Mouse (Mus musculus): ENCODE results near the gene Mipol1. TPM values are rescaled to one million over a fixed set of nuclear protein-coding genes. Genes with fewer than 3 reads are reported as not detected.
A peak's percentile ranks its signal among the peaks of the same experiment; 100 is the strongest.

Gene Mipol1
- polyA plus RNA-seq, 1 experiment = 0.38 TPM

DNA sequence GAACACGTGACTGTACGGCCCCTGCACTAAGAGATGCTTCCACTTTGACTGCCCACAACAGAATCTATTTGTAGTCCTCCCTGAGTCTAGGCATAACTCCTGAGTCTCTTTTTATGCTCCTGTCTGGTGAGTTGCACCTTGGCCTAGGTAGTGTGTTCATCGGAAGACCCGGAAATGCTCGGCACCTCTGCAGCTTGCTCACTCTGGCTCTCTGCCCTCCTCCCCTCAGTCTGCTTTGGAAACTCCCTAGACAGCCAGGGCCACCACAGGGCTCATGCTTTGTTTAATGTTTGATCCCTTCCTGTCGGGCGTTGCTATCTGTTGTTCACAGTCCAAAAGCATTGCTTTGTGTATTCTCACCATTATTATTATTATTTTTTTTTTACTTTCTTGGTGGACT, 275.1 kb downstream of the Mipol1 start:
- DNase-seq (ENCODE audit: low read depth, low spot score) = no peak
- WGBS = 25% methylated on average over 7 of the region's 7 CpGs

- WGBS = 56% methylated on average over 11 of the region's 11 CpGs
- DNase-seq (ENCODE audit: low read depth, low spot score) = no peak
Observed at GRCm38 (mm10) chr12:57508938-57509337, 278.7 kb downstream of the Mipol1 start.

DNA sequence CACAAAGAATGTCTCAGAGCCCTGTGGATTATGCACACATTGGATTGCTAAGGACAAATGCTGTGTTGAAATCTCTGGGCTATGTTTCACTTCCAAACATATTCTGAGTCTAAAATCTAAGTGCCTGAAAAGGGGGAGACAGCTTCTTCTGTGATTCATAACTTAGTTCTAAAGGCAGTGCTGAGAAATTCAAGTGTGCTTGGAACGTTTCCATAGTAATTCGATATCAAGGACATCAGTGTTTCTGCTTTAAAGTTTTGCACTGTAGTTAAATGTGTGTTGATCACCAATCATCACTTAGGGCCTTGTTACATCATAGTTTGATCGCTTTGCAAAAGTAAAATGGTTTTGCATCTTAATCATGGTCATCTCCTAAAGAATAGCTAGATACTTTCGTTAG, 279.5 kb downstream of the Mipol1 start:
- WGBS = 57% methylated on average over 4 of the region's 4 CpGs
- no peak for DNase-seq (ENCODE audit: low read depth, low spot score)

- 78% methylated on average over 4 of the region's 4 CpGs for WGBS
Observed at GRCm38 (mm10) chr12:57511127-57511526, 280.9 kb downstream of the Mipol1 start.

DNA sequence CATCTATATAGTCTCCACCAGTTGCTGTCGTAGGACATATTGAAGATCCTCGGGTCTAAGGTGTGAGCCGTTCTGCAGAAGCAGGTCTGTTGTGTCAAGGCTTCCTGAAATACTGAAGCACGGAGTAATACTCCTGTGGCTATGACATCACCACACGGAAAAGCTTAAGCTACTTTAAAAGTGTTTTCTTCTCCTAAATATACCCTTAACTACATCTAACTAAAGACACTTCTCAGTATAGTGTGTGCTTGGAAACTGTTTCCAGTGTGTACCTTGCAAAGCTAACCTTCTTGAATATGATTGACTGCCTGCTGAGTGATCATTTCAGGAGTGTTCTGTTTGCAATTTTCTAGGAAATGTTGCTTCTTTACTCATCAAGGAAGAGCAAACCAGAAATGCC, 281.3 kb downstream of the Mipol1 start:
- WGBS = 86% methylated on average over 5 of the region's 5 CpGs

More at GRCm38 (mm10) chr12:57511127-57511526, 280.9 kb downstream of the Mipol1 start:
- no peak for DNase-seq (ENCODE audit: low read depth, low spot score)

GRCm38 (mm10) chr12:57514552-57514951, 284.3 kb downstream of the Mipol1 start:
- 52% methylated on average over 1 of the region's 1 CpGs for WGBS
- no peak for DNase-seq (ENCODE audit: low read depth, low spot score)

More for the DNA sequence above, 281.3 kb downstream of the Mipol1 start:
- DNase-seq (ENCODE audit: low read depth, low spot score) = no peak

GRCm38 (mm10) chr12:57515702-57516377, 285.6 kb downstream of the Mipol1 start:
- 29% methylated on average over 12 of the region's 12 CpGs for WGBS
- no peak for DNase-seq (ENCODE audit: low read depth, low spot score)

GRCm38 (mm10) chr12:57528335-57528734, 298.1 kb downstream of the Mipol1 start:
- no peak for DNase-seq (ENCODE audit: low read depth, low spot score)
- 25% methylated on average over 4 of the region's 4 CpGs for WGBS

- 68% methylated on average over 9 of the region's 9 CpGs for WGBS
Observed at GRCm38 (mm10) chr12:57530474-57530873, 300.2 kb downstream of the Mipol1 start.

GRCm38 (mm10) chr12:57534517-57534878, 304.3 kb downstream of the Mipol1 start:
- 1% methylated on average over 6 of the region's 6 CpGs for WGBS
- no peak for DNase-seq (ENCODE audit: low read depth, low spot score)

More at GRCm38 (mm10) chr12:57530474-57530873, 300.2 kb downstream of the Mipol1 start:
- no peak for DNase-seq (ENCODE audit: low read depth, low spot score)

GRCm38 (mm10) chr12:57534879-57535611, 304.8 kb downstream of the Mipol1 start:
- WGBS = 3% methylated on average over 33 of the region's 39 CpGs
- DNase-seq (ENCODE audit: low read depth, low spot score) = peak; percentile 24

DNA sequence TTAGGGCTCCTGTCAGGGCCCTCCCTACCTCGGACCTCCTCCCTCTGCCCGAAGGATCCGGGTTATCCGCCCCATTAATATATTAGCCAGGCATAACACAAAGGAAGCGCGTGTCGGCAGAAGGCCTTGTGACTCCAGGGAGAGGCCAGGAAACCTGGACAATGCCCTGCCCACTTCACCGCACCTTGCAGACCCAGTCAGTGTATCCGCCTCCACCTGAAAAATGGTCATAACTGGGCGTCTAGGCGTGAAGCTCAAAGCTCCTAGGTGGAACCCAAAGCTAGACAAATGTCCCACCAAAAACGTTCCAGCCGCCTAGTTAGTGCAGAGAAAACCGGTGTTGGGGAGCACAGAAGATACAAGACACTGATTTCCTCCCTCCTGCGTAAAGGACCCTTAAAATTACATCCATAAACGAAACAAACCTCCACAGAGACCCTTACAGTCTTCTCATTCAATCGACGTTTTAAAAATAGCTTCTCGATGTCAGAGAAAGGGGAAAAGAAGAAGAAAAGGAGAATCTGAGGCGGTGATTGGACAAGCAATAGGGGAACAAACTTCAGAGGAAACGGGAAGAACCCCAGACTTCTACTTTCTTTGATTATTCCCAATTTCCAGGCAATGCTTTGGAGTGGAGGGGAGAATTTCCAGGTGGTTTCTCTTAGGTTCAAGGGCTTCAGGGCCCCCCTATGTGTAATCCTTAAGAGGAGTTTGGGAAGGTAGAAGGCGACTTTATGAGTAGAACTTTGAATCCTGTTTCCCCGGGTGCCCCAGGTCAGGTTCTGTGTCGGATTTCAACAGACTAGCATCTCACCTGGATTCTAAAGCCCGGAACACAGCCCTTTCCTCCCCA, 306.1 kb downstream of the Mipol1 start:
- peak; percentile 65 for DNase-seq (ENCODE audit: low read depth, low spot score)
- 4% methylated on average over 25 of the region's 25 CpGs for WGBS

DNA sequence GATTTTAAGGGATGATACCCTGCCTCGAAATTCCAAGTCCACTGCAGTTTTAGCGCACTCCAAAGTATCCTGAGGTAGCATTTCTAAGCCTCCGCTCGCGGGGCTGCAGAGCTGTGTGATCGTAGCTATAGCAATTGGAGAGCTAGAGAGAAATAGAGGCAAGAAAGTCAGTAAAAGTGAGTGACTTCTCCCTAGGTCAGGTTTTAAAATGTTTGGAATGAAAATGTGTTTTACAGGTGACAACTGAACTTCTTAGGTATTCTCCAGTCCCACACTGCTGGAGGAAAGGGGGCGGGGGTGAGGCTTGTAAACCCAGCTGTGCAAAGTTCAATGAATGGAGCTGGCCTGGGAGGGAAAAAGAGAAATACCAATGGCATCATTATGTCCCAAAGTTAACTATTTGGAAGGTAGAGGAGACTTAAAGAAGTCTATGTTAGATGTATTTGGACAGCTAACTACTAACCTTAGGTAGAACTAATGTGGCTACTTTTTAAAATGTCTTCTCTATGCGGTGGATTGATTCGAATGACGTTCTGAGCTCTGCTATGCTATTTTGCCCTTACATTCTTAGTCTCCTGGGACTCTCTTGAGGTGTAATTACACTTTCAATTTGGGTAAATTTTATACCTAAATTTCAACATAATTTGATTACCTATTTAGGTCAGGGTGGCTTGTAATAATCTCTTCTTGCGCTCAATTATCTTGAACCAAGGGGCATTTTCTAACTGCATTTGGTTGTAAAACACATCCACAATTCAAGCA, 306.9 kb downstream of the Mipol1 start:
- DNase-seq (ENCODE audit: low read depth, low spot score) = peak; percentile 60
- WGBS = 7% methylated on average over 11 of the region's 11 CpGs

DNA sequence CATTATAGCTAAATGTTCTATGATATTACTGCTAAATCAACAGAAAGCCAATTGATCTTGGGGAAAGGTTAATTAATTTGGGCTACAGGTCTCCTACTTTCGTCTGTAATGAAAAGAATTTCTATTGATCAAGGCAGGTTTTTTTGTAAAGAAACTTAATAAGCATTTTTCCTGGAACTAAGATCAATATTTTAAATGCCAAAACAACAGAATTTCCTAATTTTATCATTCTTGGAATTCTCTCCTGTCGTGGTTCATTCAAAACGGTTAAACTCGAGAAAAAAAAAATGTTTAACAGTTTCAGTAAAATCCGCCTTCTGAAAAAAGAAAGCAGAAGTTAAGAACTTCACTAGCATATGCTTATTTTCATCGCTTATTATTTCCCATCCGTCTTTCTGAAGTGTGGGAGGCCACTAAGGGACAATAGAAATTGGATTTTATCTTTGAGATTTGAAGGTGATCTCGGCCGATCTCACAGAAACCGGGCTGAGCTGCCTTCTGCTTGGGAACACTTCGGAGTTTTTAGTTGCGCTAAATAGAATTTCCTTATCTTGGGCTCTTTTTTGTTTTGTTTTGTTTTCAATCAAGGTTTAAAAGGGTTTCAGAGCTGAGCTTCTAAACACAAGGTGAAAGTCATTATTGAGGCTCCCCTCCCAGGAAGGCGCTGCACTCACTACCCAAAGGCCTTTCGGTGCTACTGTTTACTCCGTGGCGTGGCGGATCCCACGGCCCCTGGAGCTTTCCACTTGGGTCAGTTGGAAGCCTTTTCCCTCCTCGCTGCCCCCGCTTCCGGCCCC, 307.8 kb downstream of the Mipol1 start:
- peak; percentile 21 for DNase-seq (ENCODE audit: low read depth, low spot score)
- WGBS = 4% methylated on average over 21 of the region's 21 CpGs

DNA sequence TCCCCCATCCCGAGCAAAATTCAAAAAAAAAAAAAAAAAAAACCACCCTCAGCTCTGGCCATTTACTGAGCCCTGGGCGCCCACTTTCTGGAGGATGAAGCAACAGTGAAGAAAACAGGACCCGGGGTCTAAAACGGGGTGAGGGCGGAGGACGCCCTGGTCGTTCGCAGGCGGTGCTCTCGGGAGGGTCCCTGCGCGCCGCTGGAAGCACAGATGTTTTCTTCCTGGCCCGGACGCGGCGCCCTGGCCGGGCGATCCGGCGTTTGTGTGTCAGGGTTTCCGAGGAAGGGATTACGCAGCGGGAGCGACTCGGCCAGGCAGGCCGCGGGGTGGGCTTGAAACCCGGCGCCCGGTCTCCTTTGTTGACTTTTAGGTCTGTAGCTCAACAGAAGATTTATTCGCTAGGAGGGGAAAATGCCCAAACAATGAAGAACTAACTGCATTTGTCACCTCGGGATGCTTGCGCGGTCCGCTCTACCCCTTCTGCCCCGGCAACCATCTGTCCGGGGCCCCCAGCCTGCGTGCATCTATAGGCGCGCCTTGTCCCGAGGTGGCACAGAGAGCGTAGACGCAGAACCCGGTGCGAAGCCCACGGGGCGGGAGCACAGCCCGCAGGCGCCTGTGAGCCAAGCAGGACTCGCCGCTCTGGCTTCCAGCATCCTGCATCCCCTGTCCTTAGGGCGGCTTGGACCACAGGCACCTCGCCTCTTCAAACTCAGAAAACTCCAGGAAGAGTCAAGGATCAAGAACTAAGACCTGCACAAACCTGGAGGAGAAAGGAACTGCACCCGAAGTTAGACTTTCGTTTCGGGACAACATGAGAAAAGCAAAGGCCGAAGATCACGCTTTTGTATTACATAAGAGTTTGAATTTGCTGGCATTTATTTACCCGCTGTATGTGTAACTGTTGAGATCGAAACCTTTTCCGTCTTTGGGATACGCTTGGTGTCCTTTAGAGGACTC, 308.6 kb downstream of the Mipol1 start:
- WGBS = 2% methylated on average over 63 of the region's 63 CpGs
- peak; percentile 32 for DNase-seq (ENCODE audit: low read depth, low spot score)

GRCm38 (mm10) chr12:57539551-57539985, 309.3 kb downstream of the Mipol1 start:
- DNase-seq (ENCODE audit: low read depth, low spot score) = no peak
- WGBS = 3% methylated on average over 10 of the region's 10 CpGs

DNA sequence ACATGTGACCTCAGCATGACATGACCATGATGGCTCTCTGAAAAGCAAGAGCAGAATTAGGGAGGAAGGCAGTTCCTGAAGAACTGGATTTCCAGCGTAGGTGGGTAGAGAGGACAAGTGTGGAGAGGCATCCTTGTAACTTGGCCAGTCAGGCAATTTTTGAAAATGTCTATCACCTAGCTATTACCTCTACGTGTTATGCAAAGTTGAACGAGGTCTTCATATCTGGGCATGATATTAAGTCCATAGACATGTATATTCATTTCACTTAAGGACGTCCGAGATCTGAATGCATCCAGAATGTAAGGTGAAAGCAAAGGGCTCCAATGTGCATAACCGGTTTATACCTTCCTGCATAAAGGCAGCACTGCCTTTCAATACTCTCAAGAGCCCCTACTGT, 310.9 kb downstream of the Mipol1 start:
- 4% methylated on average over 6 of the region's 6 CpGs for WGBS

More for the DNA sequence above, 310.9 kb downstream of the Mipol1 start:
- peak; percentile 44 for DNase-seq (ENCODE audit: low read depth, low spot score)
